Mouse (Mus musculus): ENCODE results near the gene Cdadc1.

Gene Cdadc1

GRCm38 (mm10) chr14:59543158-59543826 lies 54.5 kb downstream of the Cdadc1 start:
- no peak for DNase-seq

GRCm38 (mm10) chr14:59540761-59541160 lies 57.0 kb downstream of the Cdadc1 start:
- DNase-seq: no peak

- no peak for DNase-seq
Observed at GRCm38 (mm10) chr14:59540230-59540629, 57.5 kb downstream of the Cdadc1 start.

- DNase-seq: no peak
Observed at GRCm38 (mm10) chr14:59537829-59538432, 59.8 kb downstream of the Cdadc1 start.

- no peak for DNase-seq
Observed at GRCm38 (mm10) chr14:59533908-59534307, 63.9 kb downstream of the Cdadc1 start.

- DNase-seq: no peak
Observed at GRCm38 (mm10) chr14:59532986-59533385, 64.8 kb downstream of the Cdadc1 start.

GRCm38 (mm10) chr14:59530801-59531200 lies 67.0 kb downstream of the Cdadc1 start:
- DNase-seq: no peak

GRCm38 (mm10) chr14:59525843-59526242 lies 71.9 kb downstream of the Cdadc1 start:
- no peak for DNase-seq

- no peak for DNase-seq
Observed at GRCm38 (mm10) chr14:59513922-59514444, 83.8 kb downstream of the Cdadc1 start.
